Mouse (Mus musculus) CH12.LX (cell line): ENCODE measurements at regions not wholly inside any gene's neighbourhood (a gene's known extent, or its start where the extent isn't known, plus 50 kb on each side); places are given as distances from the start of the nearest gene placed in this dataset.

Source experiments
- DNase-seq: peaks from one replicate; pipeline ENCODE4 v3.0.0-alpha.2; 2013; ENCODE audit errors: extremely low read depth
- H3K27ac ChIP-seq: 2 replicates; pipeline ENCODE4 v1.5.1; 2012; ENCODE audit warnings: low read depth, mild to moderate bottlenecking, control low read depth, moderate library complexity; ENCODE audit not compliant: insufficient read depth
- H3K27me3 ChIP-seq: replicated peaks from 2 replicates; pipeline ENCODE3; 2012; ENCODE audit warnings: inconsistent platforms
- H3K36me3 ChIP-seq, 2 experiments: replicated peaks in 1 of 2; 2 replicates each; pipeline versions ENCODE3 to v1.6.1; 2012; ENCODE audit warnings: inconsistent platforms in 1 of 2, low read length in 1 of 2, mild to moderate bottlenecking in 1 of 2, mixed read lengths in 1 of 2, moderate library complexity in 1 of 2; ENCODE audit not compliant: control insufficient read depth in 1 of 2, insufficient read depth in 1 of 2
- H3K4me1 ChIP-seq, 2 experiments: 2 replicates each; pipeline ENCODE4 v1.6.1; 2012; ENCODE audit warnings: inconsistent platforms in 1 of 2, moderate library complexity in 1 of 2; ENCODE audit not compliant: insufficient read depth in 2 of 2, control insufficient read depth in 1 of 2
- H3K4me2 ChIP-seq: 2 replicates; pipeline ENCODE4 v1.6.1; 2012; ENCODE audit warnings: low read depth, mild to moderate bottlenecking, control low read depth; ENCODE audit not compliant: poor library complexity, insufficient read depth, severe bottlenecking
- H3K4me3 ChIP-seq, 3 experiments: fragments of 150-350 bp in 1 of 3; sonication (generic) in 1 of 3; replicated peaks in 1 of 3; 2 replicates each; pipeline versions ENCODE3 to v1.5.1; 2011 to 2012; ENCODE audit warnings: low read depth in 2 of 3, low read length in 2 of 3, mild to moderate bottlenecking in 2 of 3, moderate library complexity in 2 of 3, control low read depth in 1 of 3, improper control_type of control experiment in 1 of 3, inconsistent platforms in 1 of 3, mixed read lengths in 1 of 3; ENCODE audit not compliant: poor library complexity in 1 of 3
- H3K79me2 ChIP-seq: replicated peaks from 2 replicates; pipeline ENCODE4 v1.6.1; 2012; ENCODE audit warnings: mild to moderate bottlenecking, moderate library complexity; ENCODE audit not compliant: control insufficient read depth, poor library complexity, insufficient read depth, severe bottlenecking; ENCODE audit errors: extremely low read depth
- H3K9ac ChIP-seq: 2 replicates; pipeline ENCODE4 v1.6.1; 2012; ENCODE audit warnings: low read depth, mild to moderate bottlenecking, control low read depth, moderate library complexity; ENCODE audit not compliant: insufficient read depth
- H3K9me3 ChIP-seq: replicated peaks from 2 replicates; pipeline ENCODE3; 2012; ENCODE audit warnings: low read length, inconsistent platforms, mixed read lengths
- BHLHE40 ChIP-seq: IDR thresholded peaks from 2 replicates; pipeline ENCODE4 v1.6.1; 2011; ENCODE audit warnings: mild to moderate bottlenecking, low read depth, low read length, improper control_type of control experiment
- CHD1 ChIP-seq: IDR thresholded peaks from 2 replicates; pipeline ENCODE4 v1.6.1; 2012; ENCODE audit warnings: low read depth, low read length, improper control_type of control experiment, inconsistent platforms
- CHD2 ChIP-seq: IDR thresholded peaks from 2 replicates; pipeline ENCODE4 v1.6.1; 2011; ENCODE audit warnings: low read length, improper control_type of control experiment
- E2F4 ChIP-seq: IDR thresholded peaks from 2 replicates; pipeline ENCODE4 v1.6.1; 2011; ENCODE audit warnings: low read depth, low read length, improper control_type of control experiment; ENCODE audit not compliant: insufficient replicate concordance
- ELF1 ChIP-seq: IDR thresholded peaks from 2 replicates; pipeline ENCODE4 v1.6.1; 2014; ENCODE audit warnings: low read depth, mild to moderate bottlenecking, inconsistent platforms, low read length, improper control_type of control experiment
- EP300 ChIP-seq: IDR thresholded peaks from 2 replicates; pipeline ENCODE4 v1.6.1; 2011; ENCODE audit warnings: low read length, improper control_type of control experiment
- HCFC1 ChIP-seq: IDR thresholded peaks from 2 replicates; pipeline ENCODE4 v1.6.1; 2012; ENCODE audit warnings: low read depth, mild to moderate bottlenecking, inconsistent platforms, low read length, improper control_type of control experiment
- JUN ChIP-seq: IDR thresholded peaks from 2 replicates; pipeline ENCODE4 v1.6.1; 2011; ENCODE audit warnings: low read depth, mild to moderate bottlenecking, low read length, improper control_type of control experiment, moderate library complexity; ENCODE audit not compliant: insufficient read depth
- JUND ChIP-seq: conservative IDR thresholded peaks from 2 replicates; pipeline ENCODE4 v1.6.1; 2011; ENCODE audit warnings: low read depth, low read length, improper control_type of control experiment
- KAT2A ChIP-seq: IDR thresholded peaks from 2 replicates; pipeline ENCODE4 v1.6.1; 2012; ENCODE audit warnings: low read length, improper control_type of control experiment, inconsistent platforms; ENCODE audit not compliant: insufficient replicate concordance
- MAX ChIP-seq: IDR thresholded peaks from 2 replicates; pipeline ENCODE4 v1.6.1; 2011; ENCODE audit warnings: low read length, improper control_type of control experiment
- MYC ChIP-seq: IDR thresholded peaks from 2 replicates; pipeline ENCODE4 v1.6.1; 2011; ENCODE audit warnings: low read depth, mild to moderate bottlenecking, improper control_type of control experiment, low read length
- NRF1 ChIP-seq: IDR thresholded peaks from 2 replicates; pipeline ENCODE4 v1.6.1; 2014; ENCODE audit warnings: low read depth, mild to moderate bottlenecking, inconsistent platforms, low read length, improper control_type of control experiment, moderate library complexity
- POLR2A ChIP-seq: IDR thresholded peaks from 2 replicates; pipeline ENCODE4 v1.6.1; 2011; ENCODE audit warnings: low read depth, mild to moderate bottlenecking, improper control_type of control experiment, low read length
- POLR2AphosphoS2 ChIP-seq: IDR thresholded peaks from 2 replicates; pipeline ENCODE4 v1.6.1; 2011; ENCODE audit warnings: low read depth, low read length, improper control_type of control experiment
- RAD21 ChIP-seq: IDR thresholded peaks from 2 replicates; pipeline ENCODE4 v1.6.1; 2011; ENCODE audit warnings: low read depth, mild to moderate bottlenecking, low read length, improper control_type of control experiment, moderate library complexity
- RCOR1 ChIP-seq: conservative IDR thresholded peaks from 2 replicates; pipeline ENCODE4 v1.6.1; 2012; ENCODE audit warnings: low read depth, mild to moderate bottlenecking, inconsistent platforms, low read length, improper control_type of control experiment
- SIN3A ChIP-seq: IDR thresholded peaks from 2 replicates; pipeline ENCODE4 v1.6.1; 2012; ENCODE audit warnings: low read length, improper control_type of control experiment, inconsistent platforms
- USF1 ChIP-seq: IDR thresholded peaks from 2 replicates; pipeline ENCODE4 v1.6.1; 2014; ENCODE audit warnings: low read depth, mild to moderate bottlenecking, inconsistent platforms, low read length, improper control_type of control experiment
- USF2 ChIP-seq: conservative IDR thresholded peaks from 2 replicates; pipeline ENCODE4 v1.6.1; 2011; ENCODE audit warnings: low read depth, low read length, improper control_type of control experiment
- ZKSCAN1 ChIP-seq: IDR thresholded peaks from 2 replicates; pipeline ENCODE4 v1.6.1; 2012; ENCODE audit warnings: low read depth, inconsistent platforms, low read length, improper control_type of control experiment, borderline replicate concordance
- ZNF384 ChIP-seq: IDR thresholded peaks from 2 replicates; pipeline ENCODE4 v1.6.1; 2012; ENCODE audit warnings: low read depth, low read length, improper control_type of control experiment, inconsistent platforms
- dilution Hi-C: fragments of 300-500 bp; cut with MboI; formaldehyde crosslinking; loops from 2 replicates; pipeline ENCODE4 v1.14.3; 2020; ENCODE audit warnings: low sequenced_read_pairs; ENCODE audit not compliant: extremely low pct_unique_long_range_greater_than_20kb, extremely low pct_ligation_motif_present
- in situ Hi-C: fragments of 300-500 bp; cut with MboI; formaldehyde crosslinking; loops from 3 replicates; pipeline ENCODE4 v1.14.3; 2019; ENCODE audit warnings: low sequenced_read_pairs, low pct_ligation_motif_present, low pct_unique_long_range_greater_than_20kb, mixed read lengths

- DNase-seq = peak; percentile 12
- H3K27ac ChIP-seq = no peak overlapping the region
- in situ Hi-C loops (no loop called here), dilution Hi-C loops (no loop called here)
- no peak overlapping the region for H3K4me2 ChIP-seq
- H3K4me3 ChIP-seq = no peak overlapping the region
- H3K4me1 ChIP-seq = no peaks in the 10 kb centered on the region
- TF ChIP-seq CHD2 = no peak
- TF ChIP-seq POLR2AphosphoS2 = no peak
- no peak for TF ChIP-seq RCOR1
- TF ChIP-seq NRF1 = no peak
- no peak for TF ChIP-seq KAT2A
- no peak for TF ChIP-seq USF2
- no peak for TF ChIP-seq ELF1
- no peak for TF ChIP-seq ZKSCAN1
- no peak for TF ChIP-seq ZNF384
- TF ChIP-seq MYC = no peak
- TF ChIP-seq EP300 = no peak
- no peak for TF ChIP-seq HCFC1
- no peak for TF ChIP-seq POLR2A
- TF ChIP-seq BHLHE40 = no peak
- no peak for TF ChIP-seq JUND
- TF ChIP-seq JUN = no peak
- no peak for TF ChIP-seq RAD21
- no peak for TF ChIP-seq USF1
- no peak for TF ChIP-seq CHD1
- no peak for TF ChIP-seq MAX
- no peaks in the 10 kb centered on the region for H3K79me2 ChIP-seq
- no peaks in the 10 kb centered on the region for H3K9me3 ChIP-seq
- no peak overlapping the region for H3K9ac ChIP-seq
- H3K27me3 ChIP-seq = no peaks in the 10 kb centered on the region
- H3K36me3 ChIP-seq = no peaks in the 10 kb centered on the region
These were observed 54.9 kb upstream of the Basp1 start for GRCm38 (mm10) chr15:25468478-25468877.

DNA sequence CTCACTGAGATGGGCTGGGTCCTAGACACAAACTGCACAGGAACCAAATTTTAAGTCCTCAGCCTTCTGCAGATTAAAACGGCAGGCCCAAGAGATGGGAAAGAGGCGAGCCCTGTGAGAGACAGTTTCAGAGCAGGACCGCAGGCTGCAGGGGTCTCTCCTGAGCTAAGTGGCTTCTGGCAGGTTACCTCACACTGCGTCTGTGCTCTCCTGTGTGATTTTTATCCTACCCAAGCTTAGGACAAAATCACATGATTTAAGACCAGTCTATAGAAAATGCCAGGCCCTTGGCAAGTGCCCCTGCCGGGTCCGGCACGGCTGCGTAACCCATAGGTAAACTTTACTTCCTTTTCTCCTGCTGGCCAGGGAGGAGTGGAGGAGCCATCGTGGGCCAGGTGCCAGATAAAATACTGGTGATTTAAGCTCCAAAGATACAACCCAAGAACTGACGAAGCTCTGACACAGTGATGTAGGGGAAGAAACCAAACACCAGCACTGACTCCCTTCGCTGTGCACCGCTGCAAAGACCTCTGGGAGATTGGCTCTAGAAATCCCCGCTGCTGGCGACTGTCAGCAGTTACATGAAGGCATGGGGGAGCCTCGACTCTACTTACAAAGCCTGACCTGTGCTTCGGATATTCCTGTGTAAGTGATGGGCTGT, 55.8 kb upstream of the Basp1 start:
- H3K4me3 ChIP-seq = no peak overlapping the region
- H3K4me1 ChIP-seq = no peaks in the 10 kb centered on the region
- in situ Hi-C loops (no loop called here), dilution Hi-C loops (no loop called here)
- DNase-seq = no peak
- H3K9me3 ChIP-seq = no peaks in the 10 kb centered on the region
- H3K27ac ChIP-seq = no peak overlapping the region
- TF ChIP-seq SIN3A (no peak), E2F4 (no peak)
- TF ChIP-seq, all 38 proteins: peak for 0
- Histone ChIP-seq H3K9ac (no peak overlapping the region), H3K27me3 (no peaks in the 10 kb centered on the region), H3K4me2 (no peak overlapping the region), H3K36me3 (no peaks in the 10 kb centered on the region), H3K79me2 (no peaks in the 10 kb centered on the region)
